Mouse (Mus musculus): ENCODE measurements around the gene Rtn4rl1.

GRCm38 (mm10) chr11:75290566-75291271, 97.1 kb downstream of the Rtn4rl1 start:
- no peak for TF ChIP-seq POLR2A (IDR thresholded peaks at IDR 0.05; ENCODE audit: insufficient read depth, low read depth, low read length)
- no peak for TF ChIP-seq CTCF (IDR thresholded peaks at IDR 0.05; ENCODE audit: insufficient read depth, low read depth, low read length)

All from olfactory bulb, adult 2 months (tissue).